Comparison of ENCODE assay signal across 28 mouse cellular contexts in the genomic region with DNA sequence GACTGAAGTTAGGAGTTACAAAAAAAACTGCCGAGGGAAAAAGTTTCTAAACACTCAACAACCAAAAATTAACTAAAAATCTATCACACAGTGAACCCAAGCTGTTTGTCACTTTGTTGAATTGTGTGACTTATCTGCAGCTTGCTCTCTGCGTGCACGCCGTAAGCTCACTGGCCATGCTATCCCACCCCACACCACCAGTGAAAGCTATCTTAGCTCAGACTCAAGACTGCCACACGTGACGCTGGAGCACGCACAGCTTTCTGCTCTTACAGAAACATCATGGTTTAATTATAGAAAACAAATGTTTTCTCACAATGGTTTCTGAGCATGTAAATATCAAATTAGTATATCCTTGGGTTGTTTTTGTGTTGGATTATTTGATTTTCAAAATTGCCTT. TPM values are rescaled to one million over a fixed set of nuclear protein-coding genes. Genes with fewer than 3 reads are reported as not detected.
"Had no signal": no experiment of that assay in that cellular context is flagged by ENCODE, and none has a peak within 500 bp of the region (broad histone marks: within the 10 kb centered on the region; RNA-seq: fewer than 3 reads in every experiment).

No protein-coding gene starts in this region.

- H3K4me1 ChIP-seq: heart, embryonic 15.5 days; liver, embryonic 13.5 days; liver, embryonic 15.5 days had no signal

- H3K27ac ChIP-seq: gastrocnemius, adult 2 months; heart, embryonic 13.5 days; heart, embryonic 15.5 days; hindbrain, embryonic 13.5 days; hindbrain, embryonic 15.5 days; hindbrain, postnatal 0 days; kidney, postnatal 0 days; left cerebral cortex, adult 2 months; limb, embryonic 12.5 days; liver, embryonic 13.5 days; liver, embryonic 15.5 days had no signal

- H3K4me3 ChIP-seq: gastrocnemius, adult 2 months; heart, embryonic 13.5 days; heart, embryonic 15.5 days; hindbrain, embryonic 13.5 days; hindbrain, embryonic 15.5 days; kidney, embryonic 15.5 days; left cerebral cortex, adult 2 months; limb, embryonic 10.5 days; limb, embryonic 12.5 days; liver, embryonic 13.5 days; liver, embryonic 15.5 days had no signal

- H3K9me3 ChIP-seq: heart, embryonic 13.5 days; heart, embryonic 15.5 days; hindbrain, embryonic 13.5 days; hindbrain, embryonic 15.5 days; kidney, embryonic 15.5 days; limb, embryonic 10.5 days; limb, embryonic 12.5 days; liver, embryonic 13.5 days; liver, embryonic 15.5 days had no signal

- DNase-seq: gastrocnemius, adult 2 months; gastrocnemius, postnatal 14 days; gastrocnemius, postnatal 36 days; heart, adult 18-20 months; heart, postnatal 14 days; heart, postnatal 36 days; kidney, adult 11 months; kidney, adult 2 months; kidney, adult 9 months; kidney, postnatal 14 days; kidney, postnatal 36 days; layer of hippocampus, adult 9-11 months; layer of hippocampus, postnatal 36 days; liver; liver, embryonic 13.5 days; liver, postnatal 0 days had no signal

- H3K9ac ChIP-seq: heart, embryonic 13.5 days; heart, embryonic 15.5 days; hindbrain, embryonic 13.5 days; hindbrain, embryonic 15.5 days; kidney, embryonic 15.5 days; limb, embryonic 12.5 days; liver, embryonic 13.5 days; liver, embryonic 15.5 days; liver, postnatal 0 days had no signal

- H3K27me3 ChIP-seq: heart, embryonic 13.5 days; heart, embryonic 15.5 days; hindbrain, embryonic 13.5 days; hindbrain, embryonic 15.5 days; kidney, embryonic 15.5 days; limb, embryonic 12.5 days; liver, embryonic 13.5 days; liver, embryonic 15.5 days had no signal

- H3K36me3 ChIP-seq: heart, embryonic 13.5 days; heart, embryonic 15.5 days; hindbrain, embryonic 13.5 days; hindbrain, embryonic 15.5 days; kidney, embryonic 15.5 days; limb, embryonic 10.5 days; limb, embryonic 12.5 days; liver, embryonic 13.5 days; liver, embryonic 15.5 days had no signal

RNA-seq across cellular contexts. Expression of gene Cyp1b1, which starts 56.0 kb away (rescaled TPM):
- total RNA-seq: hematopoietic stem cell, adult 5-6 weeks had no signal
